Mouse (Mus musculus): ENCODE measurements around the gene Rsph6a.

Rsph6a gene

DNA sequence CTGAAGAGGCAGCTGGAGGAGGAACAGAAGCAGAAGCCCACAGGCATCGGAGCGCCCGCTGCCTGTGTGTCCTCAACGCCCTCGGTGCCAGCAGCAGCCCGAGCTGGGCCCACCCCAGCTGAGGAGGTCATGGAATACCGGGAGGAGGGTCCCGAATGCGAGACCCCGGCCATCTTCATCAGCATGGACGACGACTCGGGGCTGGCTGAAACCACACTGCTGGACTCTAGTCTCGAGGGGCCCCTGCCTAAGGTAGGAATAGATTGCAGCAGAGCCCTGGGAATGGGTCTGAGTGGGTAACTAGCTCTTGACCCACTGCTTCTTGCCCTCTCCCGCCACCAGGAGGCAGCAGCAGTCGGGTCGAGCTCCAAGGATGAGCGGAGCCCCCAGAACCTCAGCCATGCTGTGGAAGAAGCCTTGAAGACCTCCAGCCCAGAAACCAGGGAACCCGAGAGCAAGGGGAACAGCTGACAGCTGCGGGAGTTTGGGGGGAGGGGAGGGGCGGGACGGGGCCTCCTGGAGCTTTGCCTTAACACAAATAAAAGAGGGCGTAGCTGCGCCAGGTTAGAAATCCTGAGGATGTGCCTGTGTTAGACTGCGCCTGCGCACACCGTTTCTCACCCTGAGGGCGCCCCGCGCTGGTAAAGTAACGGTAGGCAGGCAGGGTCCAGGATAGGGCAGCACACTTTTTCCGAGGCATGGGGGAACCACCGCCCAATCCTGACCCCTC lies at the start of gene Rsph6a:
Gene Rsph6a (plus strand): TSS at position 644 of the 730 bp plus-strand sequence.
- peak; percentile 26 for DNase-seq (ENCODE audit: low spot score)

DNA sequence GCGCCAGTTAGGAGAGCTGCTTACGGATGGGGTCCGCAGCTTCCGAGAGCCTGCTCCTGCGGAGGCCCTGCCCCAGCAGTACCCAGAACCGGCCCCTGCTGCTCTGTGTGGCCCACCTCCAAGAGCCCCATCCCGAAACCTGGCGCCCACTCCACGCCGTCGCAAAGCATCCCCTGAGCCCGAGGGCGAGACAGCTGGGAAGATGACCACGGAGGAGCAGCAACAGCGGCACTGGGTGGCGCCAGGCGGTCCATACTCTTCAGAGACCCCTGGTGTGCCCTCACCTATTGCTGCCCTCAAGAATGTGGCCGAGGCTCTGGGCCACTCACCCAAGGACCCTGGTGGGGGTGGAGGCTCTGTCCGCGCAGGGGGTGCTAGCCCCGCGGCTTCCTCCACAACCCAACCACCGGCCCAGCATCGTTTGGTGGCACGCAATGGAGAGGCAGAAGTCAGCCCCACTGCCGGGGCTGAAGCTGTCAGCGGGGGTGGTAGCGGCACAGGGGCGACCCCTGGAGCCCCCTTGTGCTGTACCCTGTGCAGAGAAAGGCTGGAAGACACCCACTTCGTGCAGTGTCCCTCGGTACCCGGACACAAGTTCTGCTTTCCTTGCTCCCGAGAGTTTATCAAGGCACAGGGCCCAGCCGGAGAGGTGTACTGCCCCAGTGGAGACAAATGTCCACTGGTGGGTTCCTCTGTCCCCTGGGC lies 48.9 kb upstream of the Rsph6a start:
- no peak for DNase-seq (ENCODE audit: low spot score)

DNA sequence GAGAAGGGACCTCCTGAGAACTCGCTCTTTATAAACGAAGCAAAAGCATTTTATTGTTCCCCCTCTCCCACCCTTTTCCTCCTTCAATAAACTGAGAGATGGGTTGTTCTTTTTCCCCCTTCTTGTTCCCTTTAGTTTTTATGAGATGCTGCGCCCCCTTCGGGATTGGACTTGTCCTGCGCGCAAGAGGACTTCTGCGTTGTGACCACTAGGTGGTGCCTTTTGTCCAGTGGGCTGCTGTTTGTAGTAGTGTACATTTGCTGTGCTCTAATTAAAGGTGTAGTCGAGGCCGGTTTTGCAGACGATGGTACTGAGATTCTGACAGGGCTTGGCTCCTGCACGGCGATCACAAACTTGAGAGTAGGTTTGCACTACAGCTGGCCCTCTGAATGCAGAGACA lies 48.0 kb upstream of the Rsph6a start:
- DNase-seq (ENCODE audit: low spot score) = peak; percentile 84

- DNase-seq (ENCODE audit: low spot score) = no peak
Measured at GRCm38 (mm10) chr7:19007026-19007977, 47.2 kb upstream of the Rsph6a start.

GRCm38 (mm10) chr7:19010581-19010980 lies 43.9 kb upstream of the Rsph6a start:
- DNase-seq (ENCODE audit: low spot score) = no peak

DNA sequence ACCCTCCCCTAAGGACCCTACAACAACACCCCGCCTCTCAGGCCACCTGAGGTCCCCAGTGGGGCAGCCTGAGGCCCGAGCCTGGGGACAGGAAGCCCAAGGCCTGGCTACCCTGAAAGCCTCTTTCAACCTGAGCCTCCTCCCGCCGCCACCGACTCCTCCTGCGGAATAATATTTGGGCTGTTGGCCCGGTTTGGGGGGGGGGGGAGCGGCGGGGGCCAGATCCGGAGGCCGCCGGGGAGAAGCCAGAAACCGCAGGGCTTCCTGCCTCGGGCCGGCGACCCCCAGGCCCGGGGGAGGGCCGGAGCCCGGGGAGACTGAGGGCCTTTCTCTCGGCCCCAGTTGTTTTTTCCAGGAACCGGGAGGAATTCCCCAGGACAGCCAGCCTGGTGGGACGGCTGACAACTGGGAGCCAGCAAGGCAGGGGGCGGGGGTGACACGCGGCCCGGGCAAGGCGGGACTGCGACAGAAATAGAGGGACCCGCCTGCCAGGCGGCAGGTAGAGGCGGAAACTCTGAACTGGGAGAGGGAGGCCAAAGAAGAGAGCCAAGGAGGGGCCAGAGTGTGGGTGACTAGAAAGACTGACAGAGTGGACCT lies 42.4 kb upstream of the Rsph6a start:
- peak; percentile 43 for DNase-seq (ENCODE audit: low spot score)

DNA sequence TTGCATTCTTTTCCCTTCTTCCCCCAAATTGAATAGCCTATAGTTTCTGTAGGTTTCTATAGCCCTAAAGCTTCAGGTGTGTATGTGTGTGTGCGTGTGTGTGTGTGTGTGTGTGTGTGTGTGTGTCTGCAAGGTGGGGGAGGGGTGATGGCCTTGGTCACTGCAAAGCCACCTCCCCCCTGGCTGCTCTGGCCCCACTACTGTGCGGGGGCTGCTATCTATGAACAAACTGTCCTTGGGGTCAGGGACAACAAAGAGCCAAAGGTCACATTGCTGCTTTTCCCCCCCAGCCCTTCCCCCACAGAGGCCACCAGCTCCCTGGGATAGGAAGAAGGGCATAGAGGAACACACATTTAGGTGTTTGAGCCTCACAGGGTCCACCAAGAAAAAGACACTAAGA lies 41.6 kb upstream of the Rsph6a start:
- no peak for DNase-seq (ENCODE audit: low spot score)

DNA sequence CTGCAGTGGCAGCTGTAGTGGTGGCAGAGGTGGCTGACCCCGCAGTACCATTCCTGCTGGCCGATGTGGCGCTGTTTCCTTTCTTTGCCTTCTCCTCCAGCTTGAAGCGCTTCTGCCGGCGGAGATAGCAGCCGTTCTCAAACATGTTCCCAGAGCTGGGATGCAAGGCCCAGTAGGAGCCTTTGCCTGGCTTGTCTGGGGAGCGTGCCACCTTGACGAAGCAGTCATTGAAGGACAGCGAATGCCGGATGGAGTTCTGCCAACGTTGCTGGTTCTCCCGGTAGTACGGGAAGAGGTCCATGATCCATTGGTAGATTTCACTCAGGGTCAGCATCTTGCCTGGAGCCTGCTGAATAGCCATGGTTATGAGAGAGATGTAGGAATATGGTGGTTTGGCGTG lies 40.0 kb upstream of the Rsph6a start:
- DNase-seq (ENCODE audit: low spot score) = no peak

- DNase-seq (ENCODE audit: low spot score) = no peak
Measured at GRCm38 (mm10) chr7:19016042-19016441, 38.4 kb upstream of the Rsph6a start.

DNA sequence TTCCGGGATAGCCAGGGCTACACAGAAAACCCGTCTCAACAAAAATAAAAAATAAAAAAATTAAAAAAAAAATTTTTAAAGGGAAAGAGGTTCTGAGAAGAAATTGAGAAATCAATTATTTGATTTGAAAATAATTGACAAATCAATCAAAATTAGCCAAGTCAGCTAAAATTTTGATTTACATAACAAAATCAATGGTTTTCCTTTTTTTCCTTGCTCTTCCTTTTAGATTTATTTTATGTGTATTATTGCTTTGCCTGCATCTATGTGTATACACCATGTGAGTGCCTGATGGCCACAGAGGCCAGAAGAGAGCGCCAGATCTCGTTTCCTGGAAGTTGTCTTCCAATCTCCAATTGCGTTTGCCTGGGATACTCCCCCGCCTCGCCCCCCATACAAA lies 36.6 kb upstream of the Rsph6a start:
- DNase-seq (ENCODE audit: low spot score) = no peak

GRCm38 (mm10) chr7:19021048-19021447 lies 33.4 kb upstream of the Rsph6a start:
- no peak for DNase-seq (ENCODE audit: low spot score)

DNA sequence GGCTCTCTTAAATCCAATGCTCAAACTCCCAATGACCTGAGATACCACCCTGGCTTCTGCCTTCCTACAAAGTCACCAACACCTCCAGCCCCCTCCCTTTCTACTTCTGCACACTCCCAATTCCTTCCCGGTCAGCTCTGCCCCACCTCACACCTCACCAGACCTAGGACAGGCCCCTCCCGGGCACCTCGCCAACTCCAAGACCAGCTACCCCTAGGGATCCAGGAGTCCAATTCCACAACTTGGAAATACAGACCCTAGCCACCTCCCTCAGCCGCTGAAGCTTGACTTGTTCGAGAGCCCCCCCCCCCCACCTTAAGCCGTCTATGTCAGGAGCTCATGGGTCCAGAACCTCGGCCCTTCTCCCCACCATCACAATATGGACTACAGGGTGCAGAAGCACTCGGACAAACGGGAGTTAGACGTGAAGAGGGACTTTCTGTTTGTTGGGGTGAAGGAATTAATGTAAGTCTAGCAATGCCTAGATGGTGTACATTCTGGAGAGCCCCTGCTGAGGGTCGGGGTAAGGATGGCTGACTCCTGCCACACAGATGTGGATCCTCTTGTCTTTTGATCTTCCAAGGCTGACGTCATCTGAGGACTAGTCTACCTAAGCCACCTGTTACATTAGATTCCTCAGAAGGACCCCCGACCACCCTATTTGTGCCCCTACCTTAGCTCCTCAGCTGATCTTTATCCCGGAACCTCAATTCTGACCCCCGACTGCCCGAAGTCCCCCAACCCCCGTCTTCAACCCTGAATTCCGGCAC lies 32.1 kb upstream of the Rsph6a start:
- no peak for DNase-seq (ENCODE audit: low spot score)

DNA sequence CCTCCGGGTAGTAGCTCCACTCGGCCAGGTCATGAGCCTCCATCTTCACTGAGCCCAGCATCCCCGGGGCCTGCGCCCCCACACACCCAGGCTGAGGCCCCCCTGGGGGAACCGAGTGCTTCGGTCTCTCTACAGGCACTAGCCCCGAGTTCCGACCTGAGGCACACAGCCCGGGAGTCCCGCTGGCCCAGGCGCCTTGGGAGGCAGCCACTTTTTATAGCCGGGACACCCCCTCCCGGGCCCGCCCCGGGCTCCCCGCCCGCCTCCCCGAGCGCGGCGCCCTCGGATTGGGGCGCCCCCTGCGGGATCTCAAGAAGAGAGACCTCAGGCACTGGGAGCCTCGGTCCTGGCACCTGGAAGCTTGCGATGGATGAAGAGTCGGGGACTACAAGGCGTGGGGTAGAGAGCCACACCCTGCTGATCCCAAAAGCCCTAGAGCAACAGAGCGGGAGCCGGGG lies 31.1 kb upstream of the Rsph6a start, which contains the start of gene Foxa3:
Gene Foxa3 (minus strand): TSS at position 182 of the 458 bp plus-strand sequence.
- DNase-seq (ENCODE audit: low spot score) = peak; percentile 37

- DNase-seq (ENCODE audit: low spot score) = peak; percentile 96
Measured at GRCm38 (mm10) chr7:19024096-19024506, 30.4 kb upstream of the Rsph6a start, which contains the start of gene Sympk. Gene Sympk, plus strand, starts transcription at chr7:19024377.

DNA sequence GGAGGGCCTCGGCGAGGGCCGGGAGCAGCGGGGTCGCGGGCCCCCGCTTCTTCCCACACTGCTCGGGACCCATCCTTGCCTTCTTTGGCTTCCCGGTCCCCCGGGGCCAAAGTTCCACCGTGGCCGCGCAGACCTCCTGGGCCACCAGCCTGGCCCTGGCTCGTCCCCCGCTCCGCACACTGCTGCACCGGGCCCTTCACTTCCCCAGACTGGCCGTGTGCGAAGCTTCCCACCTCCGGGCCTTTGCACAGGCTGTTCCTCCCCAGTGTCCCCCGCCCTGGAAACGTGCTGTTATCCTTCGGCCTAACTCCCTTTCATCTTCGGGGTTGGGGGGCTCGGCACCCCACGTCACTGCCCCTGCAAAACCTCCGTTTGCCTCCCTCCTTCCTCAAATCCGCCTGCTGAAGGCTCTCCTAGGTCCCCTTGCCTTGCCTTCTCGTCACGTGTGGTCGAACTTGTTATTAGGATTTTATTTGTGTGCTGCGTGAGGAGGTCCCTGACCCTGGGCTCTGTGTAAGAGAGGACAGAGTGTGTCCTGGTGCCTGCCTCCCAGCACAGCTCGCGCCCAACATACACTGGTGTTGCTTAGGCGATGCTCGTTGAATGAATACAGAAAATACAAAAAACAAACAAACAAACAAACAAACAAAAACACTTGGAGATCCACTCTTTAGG lies 29.8 kb upstream of the Rsph6a start:
- peak; percentile 22 for DNase-seq (ENCODE audit: low spot score)

DNA sequence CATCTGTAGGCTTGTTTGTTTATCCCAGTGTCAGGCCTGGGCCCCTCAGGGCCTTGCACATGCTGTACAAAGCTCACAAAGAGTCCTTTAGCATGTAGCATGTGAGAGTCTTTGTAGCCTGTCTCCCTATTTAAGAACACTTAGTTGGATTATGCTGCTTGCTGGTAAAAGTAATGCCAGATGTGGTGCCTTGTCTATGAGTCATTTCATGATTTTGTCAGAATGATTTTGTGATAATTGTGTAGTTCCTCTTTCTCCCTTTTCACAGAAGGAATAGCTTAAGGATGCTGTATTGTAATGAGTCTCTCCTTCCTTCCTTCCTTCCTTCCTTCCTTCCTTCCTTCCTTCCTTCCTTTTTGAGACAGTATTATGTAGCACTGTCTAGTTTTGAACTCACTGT lies 26.4 kb upstream of the Rsph6a start:
- no peak for DNase-seq (ENCODE audit: low spot score)

GRCm38 (mm10) chr7:19029084-19029653 lies 25.3 kb upstream of the Rsph6a start:
- DNase-seq (ENCODE audit: low spot score) = peak; percentile 43

- no peak for DNase-seq (ENCODE audit: low spot score)
Measured at GRCm38 (mm10) chr7:19031641-19032040, 22.8 kb upstream of the Rsph6a start.

DNA sequence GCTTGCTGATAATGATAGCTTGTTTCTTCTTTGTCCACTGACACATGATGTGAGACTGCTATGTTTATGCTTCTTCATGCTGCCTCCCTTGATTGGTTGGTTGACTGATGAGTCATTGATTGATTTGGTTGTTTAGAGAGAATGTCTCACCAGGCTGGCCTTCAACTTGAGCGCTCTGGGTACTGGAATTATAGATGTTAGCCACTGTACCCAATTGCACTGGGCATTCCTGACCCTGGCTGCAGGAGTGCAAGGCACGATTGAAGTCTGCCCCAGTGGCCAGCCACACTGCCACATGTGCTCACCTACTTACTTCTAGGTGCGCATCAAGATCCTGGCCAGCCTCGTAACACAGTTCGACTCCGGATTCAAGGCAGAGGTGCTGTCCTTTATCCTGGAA lies 9.9 kb upstream of the Rsph6a start:
- no peak for DNase-seq (ENCODE audit: low spot score)
